Comparison of ENCODE assay signal across 29 mouse cellular contexts in the genomic region with DNA sequence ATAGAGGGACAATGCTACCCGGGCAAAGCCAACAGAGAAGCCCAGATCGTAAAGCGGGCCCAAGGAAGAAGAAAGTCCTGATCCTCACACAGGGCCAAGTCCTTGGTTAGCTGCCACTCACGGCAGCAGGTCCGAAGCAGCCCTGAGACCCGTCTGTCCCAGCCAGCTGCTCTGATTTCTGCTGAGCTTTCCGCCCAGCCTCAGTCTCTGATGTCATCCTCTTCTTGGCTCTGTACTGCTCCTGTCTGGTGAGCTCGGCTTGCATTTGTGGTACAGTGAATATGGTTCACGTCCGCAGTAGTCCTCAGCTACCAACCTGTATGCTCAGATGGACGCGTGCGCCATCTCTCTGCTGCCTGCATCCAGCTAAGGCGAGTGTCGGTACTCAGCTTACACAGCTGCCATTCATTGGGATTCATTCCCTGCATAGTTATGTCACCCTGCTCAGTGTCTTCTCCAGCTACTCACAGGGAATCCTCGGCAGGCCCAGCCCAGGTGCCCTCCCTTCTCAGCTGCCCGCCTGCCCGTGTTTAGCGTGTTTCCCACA. TPM values are rescaled to one million over a fixed set of nuclear protein-coding genes. Genes with fewer than 3 reads are reported as not detected.
DNase-seq lines count a peak whose midpoint lies in the region; ATAC-seq and TF ChIP-seq lines count a peak whose summit lies in the region.
"Had no signal": no experiment of that assay in that cellular context is flagged by ENCODE, and none has a peak within 500 bp of the region (broad histone marks: within the 10 kb centered on the region; RNA-seq: fewer than 3 reads in every experiment).

No protein-coding gene starts in this region.

- no peak for TF ChIP-seq CTCF in forebrain, postnatal 0 days (IDR thresholded peaks at IDR 0.05; ENCODE audit: low read depth)
- TF ChIP-seq CTCF in intestine, postnatal 0 days (IDR thresholded peaks at IDR 0.05; ENCODE audit: low read depth), result no peak
- no peak for TF ChIP-seq CTCF in liver, postnatal 0 days (IDR thresholded peaks at IDR 0.05; ENCODE audit: low read depth)

- 91% methylated on average over 19 of the region's 19 CpGs for WGBS in forebrain, embryonic 15.5 days
- 87% methylated on average over 19 of the region's 19 CpGs for WGBS in forebrain, postnatal 0 days
- 94% methylated on average over 19 of the region's 19 CpGs for WGBS in intestine, embryonic 14.5 days
- 90% methylated on average over 19 of the region's 19 CpGs for WGBS in intestine, postnatal 0 days
- WGBS in liver, postnatal 0 days (ENCODE audit: insufficient replicate concordance), result 91% methylated on average over 19 of the region's 19 CpGs

- no peak overlapping the region for H3K27ac ChIP-seq in forebrain, embryonic 15.5 days (replicated peaks)
- H3K27ac ChIP-seq in forebrain, postnatal 0 days (ENCODE audit: low read depth, low read length), result no peak overlapping the region
- no peak overlapping the region for H3K27ac ChIP-seq in intestine, embryonic 14.5 days (ENCODE audit: low read depth)
- no peak overlapping the region for H3K27ac ChIP-seq in intestine, postnatal 0 days (ENCODE audit: low read depth, low read length)
- H3K27ac ChIP-seq in liver, postnatal 0 days (ENCODE audit: low read depth), result no peak overlapping the region
- H3K27ac ChIP-seq: embryonic facial prominence, embryonic 13.5 days; forebrain, embryonic 13.5 days; hindbrain, embryonic 10.5 days; left cerebral cortex, adult 2 months; liver, embryonic 14.5 days; lung, embryonic 15.5 days; midbrain, embryonic 10.5 days; neural tube, embryonic 15.5 days; stomach, postnatal 0 days had no signal

- TF ChIP-seq EP300 in liver, postnatal 0 days (IDR thresholded peaks at IDR 0.05; ENCODE audit: low read depth), result no peak

- H3K9me3 ChIP-seq in forebrain, embryonic 15.5 days, result no peaks in the 10 kb centered on the region
- H3K9me3 ChIP-seq in forebrain, postnatal 0 days (ENCODE audit: low read length), result no peaks in the 10 kb centered on the region
- 0 out of 2 replicates have a peak, but pooled peaks cover 4% of the 10 kb centered on the region for H3K9me3 ChIP-seq in intestine, embryonic 14.5 days (ENCODE audit: control insufficient read depth, low read length)
- no peaks in the 10 kb centered on the region for H3K9me3 ChIP-seq in intestine, postnatal 0 days (ENCODE audit: control insufficient read depth)
- no peaks in the 10 kb centered on the region for H3K9me3 ChIP-seq in liver, postnatal 0 days (ENCODE audit: low read length)
- H3K9me3 ChIP-seq: embryonic facial prominence, embryonic 13.5 days; forebrain, embryonic 13.5 days; lung, embryonic 15.5 days; neural tube, embryonic 15.5 days had no signal

- no peak for DNase-seq in forebrain, postnatal 0 days
- peak; percentile 38 for DNase-seq in intestine, embryonic 14.5 days (ENCODE audit: low spot score)
- peak; percentile 82 for DNase-seq in brain, adult 2 months (ENCODE audit: low read depth, low spot score)
- peak; percentile 48 for DNase-seq in cerebellum, adult 9-10 months
- DNase-seq in embryo, embryonic 9.5 days (ENCODE audit: extremely low spot score), result no peak
- DNase-seq in liver, postnatal 0 days, result no peak
- DNase-seq: adrenal gland, adult 8-10 months; kidney, postnatal 4 days; lung, postnatal 4 days; thymus, adult 2 months; thymus, postnatal 4 days had no signal

- H3K4me3 ChIP-seq in forebrain, embryonic 15.5 days, result no peak overlapping the region
- no peak overlapping the region for H3K4me3 ChIP-seq in forebrain, postnatal 0 days (ENCODE audit: low read depth, low read length)
- no peak overlapping the region for H3K4me3 ChIP-seq in intestine, embryonic 14.5 days (ENCODE audit: low read depth, low read length)
- no peak overlapping the region for H3K4me3 ChIP-seq in intestine, postnatal 0 days (ENCODE audit: low read depth, low read length)
- no peak overlapping the region for H3K4me3 ChIP-seq in liver, postnatal 0 days (ENCODE audit: low read depth, low read length)
- H3K4me3 ChIP-seq: embryonic facial prominence, embryonic 13.5 days; erythroblast, embryonic 14.5 days; forebrain, embryonic 13.5 days; hindbrain, embryonic 10.5 days; left cerebral cortex, adult 2 months; lung, embryonic 15.5 days; midbrain, embryonic 10.5 days; neural tube, embryonic 15.5 days had no signal

- no peaks in the 10 kb centered on the region for H3K27me3 ChIP-seq in forebrain, embryonic 15.5 days
- no peaks in the 10 kb centered on the region for H3K27me3 ChIP-seq in forebrain, postnatal 0 days (ENCODE audit: insufficient read depth, low read length)
- no peaks in the 10 kb centered on the region for H3K27me3 ChIP-seq in intestine, embryonic 14.5 days (replicated peaks; ENCODE audit: control insufficient read depth, insufficient read depth, low read length)
- no peaks in the 10 kb centered on the region for H3K27me3 ChIP-seq in intestine, postnatal 0 days (replicated peaks; ENCODE audit: control insufficient read depth, insufficient read depth, low read length)
- H3K27me3 ChIP-seq in liver, postnatal 0 days (ENCODE audit: insufficient read depth, low read length), result no peaks in the 10 kb centered on the region
- H3K27me3 ChIP-seq: embryonic facial prominence, embryonic 13.5 days; forebrain, embryonic 13.5 days; lung, embryonic 15.5 days; neural tube, embryonic 15.5 days; Patski had no signal

- 0 out of 2 replicates have a peak, but pooled peaks have one; percentile 8 for ATAC-seq in forebrain, embryonic 15.5 days (replicated peaks)
- ATAC-seq in forebrain, postnatal 0 days, result no peak
- ATAC-seq in intestine, embryonic 14.5 days (replicated peaks; ENCODE audit: low FRiP score, low TSS enrichment, low read depth), result no peak
- no peak for ATAC-seq in intestine, postnatal 0 days
- no peak for ATAC-seq in liver, postnatal 0 days
- ATAC-seq: CD4-positive, CD25-positive, alpha-beta regulatory T cell, adult 4 months; forebrain, embryonic 13.5 days; hindbrain, embryonic 16.5 days; intestine, embryonic 16.5 days; Patski had no signal

- no peaks in the 10 kb centered on the region for H3K4me1 ChIP-seq in forebrain, embryonic 15.5 days
- H3K4me1 ChIP-seq in forebrain, postnatal 0 days (ENCODE audit: insufficient read depth), result no peaks in the 10 kb centered on the region
- no peaks in the 10 kb centered on the region for H3K4me1 ChIP-seq in intestine, embryonic 14.5 days (replicated peaks; ENCODE audit: control insufficient read depth, insufficient read depth, low read length)
- no peaks in the 10 kb centered on the region for H3K4me1 ChIP-seq in intestine, postnatal 0 days (replicated peaks; ENCODE audit: control insufficient read depth, insufficient read depth, low read length)
- H3K4me1 ChIP-seq in liver, postnatal 0 days (ENCODE audit: insufficient read depth), result no peaks in the 10 kb centered on the region
- H3K4me1 ChIP-seq: embryonic facial prominence, embryonic 13.5 days; forebrain, embryonic 13.5 days; hindbrain, embryonic 10.5 days; lung, embryonic 15.5 days; midbrain, embryonic 10.5 days; neural tube, embryonic 15.5 days had no signal

- H3K4me2 ChIP-seq in forebrain, embryonic 15.5 days (replicated peaks), result no peak overlapping the region
- no peak overlapping the region for H3K4me2 ChIP-seq in forebrain, postnatal 0 days (ENCODE audit: low read depth)
- no peak overlapping the region for H3K4me2 ChIP-seq in intestine, embryonic 14.5 days (ENCODE audit: low read length)
- no peak overlapping the region for H3K4me2 ChIP-seq in intestine, postnatal 0 days (replicated peaks; ENCODE audit: low read depth)
- H3K4me2 ChIP-seq in liver, postnatal 0 days (ENCODE audit: low read depth, low read length), result no peak overlapping the region
- H3K4me2 ChIP-seq: embryonic facial prominence, embryonic 13.5 days; forebrain, embryonic 13.5 days; heart, embryonic 11.5 days; lung, embryonic 15.5 days; neural tube, embryonic 15.5 days had no signal

- no peak overlapping the region for H3K9ac ChIP-seq in forebrain, embryonic 15.5 days (replicated peaks)
- no peak overlapping the region for H3K9ac ChIP-seq in forebrain, postnatal 0 days
- H3K9ac ChIP-seq in intestine, embryonic 14.5 days (ENCODE audit: low read length), result no peak overlapping the region
- no peak overlapping the region for H3K9ac ChIP-seq in intestine, postnatal 0 days (ENCODE audit: low read depth, low read length)
- no peak overlapping the region for H3K9ac ChIP-seq in liver, postnatal 0 days (replicated peaks)
- H3K9ac ChIP-seq: embryonic facial prominence, embryonic 13.5 days; forebrain, embryonic 13.5 days; liver, embryonic 14.5 days; lung, embryonic 15.5 days; neural tube, embryonic 15.5 days had no signal

- peaks cover 73% of the 10 kb centered on the region for H3K36me3 ChIP-seq in forebrain, embryonic 15.5 days
- H3K36me3 ChIP-seq in forebrain, postnatal 0 days (ENCODE audit: insufficient read depth), result peaks cover 69% of the 10 kb centered on the region
- H3K36me3 ChIP-seq in intestine, embryonic 14.5 days (ENCODE audit: control insufficient read depth, insufficient read depth, low read length), result peaks cover 84% of the 10 kb centered on the region
- peaks cover 80% of the 10 kb centered on the region for H3K36me3 ChIP-seq in intestine, postnatal 0 days (ENCODE audit: control insufficient read depth, insufficient read depth)
- peaks cover 41% of the 10 kb centered on the region for H3K36me3 ChIP-seq in liver, postnatal 0 days (replicated peaks; ENCODE audit: insufficient read depth, low read length)
- H3K36me3 ChIP-seq: G1E had no signal

RNA-seq across cellular contexts. Expression of gene Cdkl4, which starts 25.5 kb away (rescaled TPM):
- polyA plus RNA-seq in forebrain, embryonic 15.5 days (2015; fragmentation: Nextera tagmentation; extraction: Ambion mirVana), result 3.0 and 3.7 TPM in 2 replicates
- 8.6 and 9.6 TPM in 2 replicates for total RNA-seq in forebrain, postnatal 0 days (2014; rRNA removed)
- 3.8 and 6.4 TPM in 2 replicates for polyA plus RNA-seq in forebrain, postnatal 0 days (2015; fragmentation: Nextera tagmentation; extraction: Ambion mirVana)
- polyA plus RNA-seq in intestine, embryonic 14.5 days (2014; fragmentation: Nextera tagmentation; extraction: Ambion mirVana), result 0.51 and 0.62 TPM in 2 replicates
- 0.09 and 0.12 TPM in 2 replicates for polyA plus RNA-seq in intestine, postnatal 0 days (2015; fragmentation: Nextera tagmentation; extraction: Ambion mirVana)
- 0.17 and 0.34 TPM in 2 replicates for polyA plus RNA-seq in liver, postnatal 0 days (2015; fragmentation: Nextera tagmentation; extraction: Ambion mirVana)
- polyA plus RNA-seq: erythroblast, embryonic 14.5 days; G1E; heart, embryonic 11.5 days had no signal

Comparison
In these comparisons a context has a peak if more than half of its experiments do, and no peak if none do; other contexts are left out.
1. DNase-seq: peak in intestine, embryonic 14.5 days (single experiment), brain, adult 2 months (single experiment) and cerebellum, adult 9-10 months (single experiment); none in forebrain, postnatal 0 days (single experiment), embryo, embryonic 9.5 days (single experiment) and liver, postnatal 0 days (single experiment).